Mouse (Mus musculus) kidney, postnatal 14 days (tissue): ENCODE results near the gene Stxbp5.

Experiments
- DNase-seq: peaks from one replicate; pipeline ENCODE4 v3.0.0; 2022; ENCODE audit warnings: mixed read lengths

Gene Stxbp5

GRCm38 (mm10) chr10:9733861-9734260 is 167.0 kb downstream of the Stxbp5 start:
- no peak for DNase-seq

DNA sequence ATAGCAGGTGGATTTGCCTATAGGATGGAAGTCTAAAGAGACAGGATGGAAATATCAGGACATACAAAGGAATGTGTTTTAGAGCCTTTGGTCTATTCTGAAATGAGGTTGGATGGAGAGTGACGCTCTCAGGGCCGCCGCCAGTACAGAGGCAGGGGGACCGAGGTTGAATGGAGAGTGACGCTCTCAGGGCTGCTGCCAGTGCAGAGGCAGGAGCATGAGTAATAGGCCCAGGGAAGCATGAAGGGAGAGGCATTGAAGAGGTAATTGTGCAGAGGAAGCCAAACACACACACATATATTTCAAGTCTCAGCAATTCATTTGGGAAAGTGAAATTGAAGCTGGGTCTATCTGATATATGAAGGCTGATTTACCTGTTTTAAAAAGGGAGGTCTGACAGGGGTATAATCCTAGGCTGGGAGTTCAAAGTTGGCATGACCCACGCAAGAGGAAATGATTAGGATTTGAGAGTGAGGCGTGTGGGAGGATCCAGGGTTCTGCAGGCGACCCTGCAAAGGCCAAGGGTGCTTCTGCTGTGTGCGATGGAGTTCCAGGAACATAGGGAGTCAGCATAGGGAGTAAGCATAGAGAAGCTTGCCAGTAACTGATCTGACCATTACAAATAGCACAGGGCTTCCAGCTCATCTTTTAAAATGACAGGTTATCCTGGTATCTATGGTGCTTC is 168.7 kb downstream of the Stxbp5 start:
- no peak for DNase-seq

DNA sequence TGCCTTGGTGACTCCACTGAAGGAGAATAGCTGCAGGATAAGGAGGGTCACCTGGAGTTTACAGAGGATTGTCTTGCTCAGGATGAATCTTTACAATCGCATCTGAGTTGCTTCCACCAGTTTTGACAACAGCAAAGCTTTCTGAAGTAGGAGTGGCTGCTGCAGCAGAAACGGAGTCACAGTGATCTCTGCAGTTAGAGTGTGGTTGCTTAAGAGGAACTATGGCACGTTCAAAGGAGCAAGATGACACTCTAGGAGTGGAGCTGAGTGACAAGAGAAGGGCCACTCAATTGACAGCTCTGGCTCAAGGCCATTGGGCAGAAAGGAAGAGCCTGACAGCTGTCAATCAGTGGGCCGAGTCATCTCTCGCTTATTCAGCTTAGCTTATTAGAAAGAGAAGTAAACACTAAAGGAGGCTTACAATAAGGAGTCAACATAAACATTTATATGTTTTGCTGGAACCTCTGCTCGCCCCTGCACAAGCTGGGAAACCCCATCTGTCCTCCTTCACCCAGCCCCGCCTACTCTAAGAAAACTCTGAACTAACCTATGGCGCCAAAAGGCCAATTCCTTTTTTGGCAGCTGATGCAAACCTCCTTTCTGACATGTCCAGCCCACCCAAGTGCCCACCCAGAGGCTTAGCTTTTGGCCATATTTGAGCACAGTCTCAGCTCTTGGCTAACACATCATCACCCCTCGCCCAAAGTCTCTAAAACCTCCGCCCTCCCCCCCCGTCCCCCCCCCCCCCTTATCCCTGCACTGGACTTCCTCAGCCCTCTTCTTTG is 178.2 kb downstream of the Stxbp5 start:
- no peak for DNase-seq

DNA sequence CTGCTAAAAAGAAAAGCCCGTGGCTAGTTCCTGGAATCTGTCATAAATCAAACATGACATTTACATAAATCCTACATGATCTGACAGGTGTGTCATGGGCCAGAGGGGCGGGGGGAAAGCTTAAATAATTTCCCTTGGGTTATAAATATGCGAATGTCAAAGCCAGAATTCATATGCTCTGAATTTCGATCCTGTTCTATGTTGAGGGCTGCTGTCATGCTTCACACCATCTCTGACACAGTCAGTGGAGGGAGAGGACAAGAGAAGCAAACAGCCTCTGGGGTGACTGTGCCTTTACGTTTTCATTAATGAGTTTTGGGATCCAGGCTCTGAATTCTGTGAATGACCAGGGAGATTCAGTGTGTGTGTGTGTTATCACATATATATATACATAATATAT is 180.9 kb downstream of the Stxbp5 start:
- no peak for DNase-seq

- DNase-seq: no peak
Measured at GRCm38 (mm10) chr10:9718086-9718485, 182.8 kb downstream of the Stxbp5 start.
